Mouse (Mus musculus) limb, embryonic 14.5 days (tissue): ENCODE data around the gene Sppl2a. TPM values are rescaled to one million over a fixed set of nuclear protein-coding genes. Genes with fewer than 3 reads are reported as not detected.

Experiments
- ATAC-seq: fragments of 200-750 bp; cut with Nextera tagmentation; 2 replicates; pipeline ENCODE4 v1.8.0; 2017; ENCODE audit warnings: low read depth, moderate number of reproducible peaks, moderate TSS enrichment; ENCODE audit not compliant: low FRiP score
- DNase-seq: peaks from one replicate; pipeline ENCODE4 v3.0.0-alpha.2; 2015; ENCODE audit warnings: low spot score
- H3K27ac ChIP-seq: fragments of 300-500 bp; sonication (generic); replicated peaks from 2 replicates; pipeline ENCODE4 v1.5.1; 2014; ENCODE audit warnings: low read depth, mild to moderate bottlenecking, low read length, moderate library complexity, mixed read lengths
- H3K27me3 ChIP-seq: fragments of 300-500 bp; sonication (generic); 2 replicates; pipeline ENCODE4 v1.6.1; 2014; ENCODE audit warnings: low read length, mixed read lengths; ENCODE audit not compliant: control insufficient read depth, insufficient read depth
- H3K36me3 ChIP-seq: fragments of 300-500 bp; sonication (generic); 2 replicates; pipeline ENCODE4 v1.6.1; 2014; ENCODE audit warnings: mild to moderate bottlenecking, low read length, moderate library complexity, mixed read lengths; ENCODE audit not compliant: control insufficient read depth, insufficient read depth
- H3K4me1 ChIP-seq: fragments of 300-500 bp; sonication (generic); 2 replicates; pipeline ENCODE4 v1.6.1; 2014; ENCODE audit warnings: antibody characterized with exemption, low read length, mixed read lengths; ENCODE audit not compliant: control insufficient read depth, insufficient read depth
- H3K4me2 ChIP-seq: fragments of 300-500 bp; sonication (generic); replicated peaks from 2 replicates; pipeline ENCODE4 v1.6.1; 2014; ENCODE audit warnings: low read depth, mild to moderate bottlenecking, low read length, moderate library complexity; ENCODE audit not compliant: severe bottlenecking
- H3K4me3 ChIP-seq: fragments of 300-500 bp; sonication (generic); replicated peaks from 2 replicates; pipeline ENCODE4 v1.5.1; 2014; ENCODE audit warnings: low read length
- H3K9ac ChIP-seq: fragments of 300-500 bp; sonication (generic); 2 replicates; pipeline ENCODE4 v1.6.1; 2014; ENCODE audit warnings: mild to moderate bottlenecking, low read depth, low read length, moderate library complexity; ENCODE audit not compliant: severe bottlenecking
- H3K9me3 ChIP-seq: fragments of 300-500 bp; sonication (generic); 2 replicates; pipeline ENCODE4 v1.6.1; 2016; ENCODE audit warnings: low read length; ENCODE audit not compliant: control insufficient read depth
- POLR2A ChIP-seq: fragments of 200-500 bp; IDR thresholded peaks from 2 replicates; pipeline ENCODE4 v1.8.0; 2012; ENCODE audit warnings: inconsistent platforms, mild to moderate bottlenecking, moderate library complexity, borderline replicate concordance; ENCODE audit not compliant: insufficient read depth, insufficient read length; ENCODE audit errors: extremely low read depth
- WGBS: fragments of 180-500 bp; shearing (Covaris S2); extraction: QIAGEN DNeasy Blood & Tissue Kit; methylation state at CpG from one replicate; pipeline ENCODE4 v1.1.7; 2014; 5-methylcytosine and 5-hydroxymethylcytosine counted together
- polyA plus RNA-seq, 2 experiments: library from polyadenylated mRNA; depleted of rRNA in 1 of 2; stranded (reverse) in 1 of 2; unstranded in 1 of 2; fragments of >200 nt; fragmentation: Nextera tagmentation in 1 of 2; extraction: Ambion mirVana in 1 of 2; gene quantifications; 2 replicates each; pipeline versions ENCODE4 v1.2.1 to v1.2.3; 2012 to 2014

The Sppl2a gene
- polyA plus RNA-seq, 2 experiments: 35.9 to 63.3 TPM

GRCm38 (mm10) chr2:126920358-126921060 lies 12.5 kb downstream of the Sppl2a start:
- DNase-seq: no peak
- Histone ChIP-seq H3K4me2 (no peak overlapping the region), H3K9me3 (no peaks in the 10 kb centered on the region), H3K27me3 (no peaks in the 10 kb centered on the region), H3K27ac (no peak overlapping the region), H3K4me1 (no peaks in the 10 kb centered on the region), H3K9ac (no peak overlapping the region), H3K36me3 (peaks cover 67% of the 10 kb centered on the region), H3K4me3 (no peak overlapping the region)
- no peak for TF ChIP-seq POLR2A
- 91% methylated on average over 12 of the region's 12 CpGs for WGBS
- ATAC-seq: no peak

- H3K27ac ChIP-seq: no peak overlapping the region
- peaks cover 61% of the 10 kb centered on the region for H3K36me3 ChIP-seq
- H3K4me2 ChIP-seq: no peak overlapping the region
- H3K9me3 ChIP-seq: no peaks in the 10 kb centered on the region
- DNase-seq: no peak
- no peak overlapping the region for H3K4me3 ChIP-seq
- TF ChIP-seq POLR2A: no peak
- H3K27me3 ChIP-seq: no peaks in the 10 kb centered on the region
- WGBS: 77% methylated on average over 1 of the region's 1 CpGs
- H3K9ac ChIP-seq: no peak overlapping the region
- no peaks in the 10 kb centered on the region for H3K4me1 ChIP-seq
- ATAC-seq: no peak
These were observed 16.8 kb downstream of the Sppl2a start for GRCm38 (mm10) chr2:126916236-126916635.

GRCm38 (mm10) chr2:126914096-126914495 lies 18.9 kb downstream of the Sppl2a start:
- Histone ChIP-seq H3K36me3 (peaks cover 46% of the 10 kb centered on the region), H3K27me3 (no peaks in the 10 kb centered on the region), H3K9ac (no peak overlapping the region), H3K4me3 (no peak overlapping the region), H3K4me2 (no peak overlapping the region), H3K4me1 (no peaks in the 10 kb centered on the region), H3K9me3 (no peaks in the 10 kb centered on the region), H3K27ac (no peak overlapping the region)
- DNase-seq (no peak), ATAC-seq (no peak)
- no peak for TF ChIP-seq POLR2A
- 66% methylated on average over 4 of the region's 4 CpGs for WGBS

- H3K27ac ChIP-seq: no peak overlapping the region
- no peak for TF ChIP-seq POLR2A
- no peaks in the 10 kb centered on the region for H3K27me3 ChIP-seq
- peaks cover 38% of the 10 kb centered on the region for H3K36me3 ChIP-seq
- DNase-seq: no peak
- H3K4me1 ChIP-seq: no peaks in the 10 kb centered on the region
- H3K4me2 ChIP-seq: no peak overlapping the region
- H3K9me3 ChIP-seq: no peaks in the 10 kb centered on the region
- 69% methylated on average over 3 of the region's 3 CpGs for WGBS
- no peak overlapping the region for H3K4me3 ChIP-seq
- H3K9ac ChIP-seq: no peak overlapping the region
- no peak for ATAC-seq
These were observed 28.9 kb downstream of the Sppl2a start for GRCm38 (mm10) chr2:126904162-126904561.

- TF ChIP-seq POLR2A: no peak
- no peaks in the 10 kb centered on the region for H3K9me3 ChIP-seq
- no peaks in the 10 kb centered on the region for H3K27me3 ChIP-seq
- ATAC-seq: no peak
- 71% methylated on average over 9 of the region's 9 CpGs for WGBS
- no peak for DNase-seq
- H3K4me2 ChIP-seq: no peak overlapping the region
- no peak overlapping the region for H3K4me3 ChIP-seq
- no peak overlapping the region for H3K27ac ChIP-seq
- H3K9ac ChIP-seq: no peak overlapping the region
- no peaks in the 10 kb centered on the region for H3K4me1 ChIP-seq
- peaks cover 40% of the 10 kb centered on the region for H3K36me3 ChIP-seq
These were observed 35.5 kb downstream of the Sppl2a start for GRCm38 (mm10) chr2:126897511-126897910.
